Mouse (Mus musculus) thymus, adult 2 months (tissue): Measurements from ENCODE around the gene Clta. TPM values are rescaled to one million over a fixed set of nuclear protein-coding genes. Genes with fewer than 3 reads are reported as not detected.

Experiments
- DNase-seq: peaks from one replicate; pipeline ENCODE4 v3.0.0; 2021
- H3K27ac ChIP-seq: fragments of 200-500 bp; 2 replicates; pipeline ENCODE4 v1.5.1; 2012; ENCODE audit warnings: low read length, control low read depth; ENCODE audit not compliant: control insufficient read depth, insufficient read depth
- H3K27me3 ChIP-seq: fragments of 200-500 bp; 2 replicates; pipeline ENCODE4 v1.6.1; 2012; ENCODE audit warnings: mild to moderate bottlenecking, low read length, moderate library complexity, mixed read lengths; ENCODE audit not compliant: control insufficient read depth, insufficient read depth
- H3K36me3 ChIP-seq: fragments of 200-500 bp; 2 replicates; pipeline ENCODE4 v1.6.1; 2012; ENCODE audit warnings: mild to moderate bottlenecking, low read length, moderate library complexity; ENCODE audit not compliant: control insufficient read depth, insufficient read depth
- H3K4me1 ChIP-seq: fragments of 200-500 bp; replicated peaks from 2 replicates; pipeline ENCODE4 v1.6.1; 2012; ENCODE audit warnings: low read length; ENCODE audit not compliant: control insufficient read depth, insufficient read depth
- H3K4me3 ChIP-seq: fragments of 200-500 bp; 2 replicates; pipeline ENCODE4 v1.5.1; 2012; ENCODE audit warnings: mild to moderate bottlenecking, low read length, control low read depth, moderate library complexity; ENCODE audit not compliant: control insufficient read depth, insufficient read depth
- CTCF ChIP-seq: fragments of 200-500 bp; IDR thresholded peaks from 2 replicates; pipeline ENCODE4 v1.5.1; 2012; ENCODE audit warnings: mild to moderate bottlenecking, control low read depth, low read length, moderate library complexity, borderline replicate concordance; ENCODE audit not compliant: control insufficient read depth, poor library complexity, insufficient read depth; ENCODE audit errors: extremely low read depth
- POLR2A ChIP-seq: fragments of 200-500 bp; IDR thresholded peaks from 2 replicates; pipeline ENCODE4 v1.6.1; 2012; ENCODE audit warnings: mild to moderate bottlenecking, low read length, control low read depth, moderate library complexity; ENCODE audit not compliant: control insufficient read depth, poor library complexity, insufficient read depth; ENCODE audit errors: extremely low read depth
- WGBS: fragments of 180-500 bp; shearing (Covaris S2); methylation state at CpG from one replicate; pipeline ENCODE4 v1.1.7; 2018; 5-methylcytosine and 5-hydroxymethylcytosine counted together
- polyA plus RNA-seq: library from polyadenylated mRNA; depleted of rRNA; stranded (reverse); fragments of >200 nt; gene quantifications from 2 replicates; pipeline ENCODE4 v1.2.3, GENCODE M21; 2012

Clta gene
- polyA plus RNA-seq, 1 experiment = 184 TPM

GRCm38 (mm10) chr4:44068736-44069135 is 64.5 kb downstream of the Clta start:
- Histone ChIP-seq H3K4me1 (peaks cover 10% of the 10 kb centered on the region), H3K27ac (no peak overlapping the region), H3K36me3 (no peaks in the 10 kb centered on the region), H3K4me3 (no peak overlapping the region), H3K27me3 (no peaks in the 10 kb centered on the region)
- DNase-seq = no peak
- 92% methylated on average over 9 of the region's 9 CpGs for WGBS
- TF ChIP-seq POLR2A (no peak), CTCF (no peak)

GRCm38 (mm10) chr4:44069411-44069810 is 65.2 kb downstream of the Clta start:
- H3K27ac ChIP-seq = no peak overlapping the region
- TF ChIP-seq CTCF = no peak
- TF ChIP-seq POLR2A = no peak
- no peaks in the 10 kb centered on the region for H3K27me3 ChIP-seq
- H3K4me1 ChIP-seq = peaks cover 12% of the 10 kb centered on the region
- H3K4me3 ChIP-seq = no peak overlapping the region
- DNase-seq = no peak
- 90% methylated on average over 4 of the region's 4 CpGs for WGBS
- H3K36me3 ChIP-seq = no peaks in the 10 kb centered on the region

GRCm38 (mm10) chr4:44070641-44071040 is 66.4 kb downstream of the Clta start:
- H3K4me1 ChIP-seq = peaks cover 12% of the 10 kb centered on the region
- 91% methylated on average over 4 of the region's 4 CpGs for WGBS
- H3K4me3 ChIP-seq = no peak overlapping the region
- no peaks in the 10 kb centered on the region for H3K36me3 ChIP-seq
- TF ChIP-seq CTCF = no peak
- TF ChIP-seq POLR2A = no peak
- H3K27ac ChIP-seq = no peak overlapping the region
- H3K27me3 ChIP-seq = no peaks in the 10 kb centered on the region
- no peak for DNase-seq

- Histone ChIP-seq H3K27ac (no peak overlapping the region), H3K27me3 (no peaks in the 10 kb centered on the region), H3K4me3 (peak overlapping the region; percentile 68), H3K36me3 (no peaks in the 10 kb centered on the region), H3K4me1 (peaks cover 12% of the 10 kb centered on the region)
- DNase-seq = no peak
- WGBS = under 1% methylated on average over 11 of the region's 11 CpGs
- TF ChIP-seq CTCF = no peak
- no peak for TF ChIP-seq POLR2A
Observed at GRCm38 (mm10) chr4:44071741-44072145, 67.5 kb downstream of the Clta start.

- no peaks in the 10 kb centered on the region for H3K27me3 ChIP-seq
- peak; percentile 92 for DNase-seq
- H3K4me3 ChIP-seq = peak overlapping the region; percentile 68
- TF ChIP-seq POLR2A (peak; percentile 77), CTCF (no peak)
- H3K36me3 ChIP-seq = no peaks in the 10 kb centered on the region
- peak overlapping the region; percentile 21; the same call in 1 of the 2 replicates for H3K27ac ChIP-seq
- H3K4me1 ChIP-seq = peaks cover 12% of the 10 kb centered on the region
- WGBS = under 1% methylated on average over 70 of the region's 70 CpGs
Observed at GRCm38 (mm10) chr4:44072146-44072872, 68.1 kb downstream of the Clta start.

GRCm38 (mm10) chr4:44072873-44073441 is 68.7 kb downstream of the Clta start:
- DNase-seq = no peak
- 10% methylated on average over 9 of the region's 9 CpGs for WGBS
- H3K4me1 ChIP-seq = peaks cover 12% of the 10 kb centered on the region
- peak overlapping the region; percentile 51; the same call in 1 of the 2 replicates for H3K27ac ChIP-seq
- H3K27me3 ChIP-seq = no peaks in the 10 kb centered on the region
- H3K36me3 ChIP-seq = no peaks in the 10 kb centered on the region
- H3K4me3 ChIP-seq = peak overlapping the region; percentile 68
- TF ChIP-seq POLR2A (no peak), CTCF (no peak)
